Mouse (Mus musculus) T-helper 1 cell (primary cell): ENCODE measurements around the gene Lmod3.

Experiments used
- in situ Hi-C: fragments of 300-600 bp; cut with MboI, MseI; formaldehyde crosslinking; loops from one replicate; pipeline ENCODE4 v1.15.1; 2025; ENCODE audit warnings: high pct_unique_total_duplicates

Gene Lmod3

GRCm38 (mm10) chr6:97234911-97235668 is 17.5 kb downstream of the Lmod3 start:
- in situ Hi-C loops: no loop called here

- in situ Hi-C loops: no loop called here
These were observed 25.3 kb downstream of the Lmod3 start for GRCm38 (mm10) chr6:97227067-97227847.

GRCm38 (mm10) chr6:97226083-97226491 is 26.5 kb downstream of the Lmod3 start:
- in situ Hi-C loops: no loop called here

GRCm38 (mm10) chr6:97224505-97224904 is 28.1 kb downstream of the Lmod3 start:
- in situ Hi-C loops: no loop called here

GRCm38 (mm10) chr6:97223566-97223965 is 29.0 kb downstream of the Lmod3 start:
- in situ Hi-C loops: no loop called here

- in situ Hi-C loops: no loop called here
These were observed 29.6 kb downstream of the Lmod3 start for GRCm38 (mm10) chr6:97222931-97223467.

GRCm38 (mm10) chr6:97222321-97222720 is 30.2 kb downstream of the Lmod3 start:
- in situ Hi-C loops: no loop called here

GRCm38 (mm10) chr6:97221205-97222025 is 31.1 kb downstream of the Lmod3 start:
- in situ Hi-C loops: no loop called here

GRCm38 (mm10) chr6:97220672-97221071 is 31.9 kb downstream of the Lmod3 start:
- in situ Hi-C loops: no loop called here

- in situ Hi-C loops: loop anchor here (5.0 kb wide), 1 partner anchor 96 kb away; no protein-coding TSS in a partner anchor
These were observed 36.3 kb downstream of the Lmod3 start for GRCm38 (mm10) chr6:97216154-97216821.

GRCm38 (mm10) chr6:97211981-97212380 is 40.6 kb downstream of the Lmod3 start:
- in situ Hi-C loops: no loop called here

- in situ Hi-C loops: no loop called here
These were observed 41.5 kb downstream of the Lmod3 start for GRCm38 (mm10) chr6:97210962-97211601.

GRCm38 (mm10) chr6:97210191-97210961 is 42.2 kb downstream of the Lmod3 start, which contains the start of gene Arl6ip5:
TSS of gene Arl6ip5 (plus strand) at chr6:97210689.
- in situ Hi-C loops: no loop called here

GRCm38 (mm10) chr6:97209751-97210150 is 42.8 kb downstream of the Lmod3 start:
- in situ Hi-C loops: no loop called here

GRCm38 (mm10) chr6:97209201-97209600 is 43.4 kb downstream of the Lmod3 start:
- in situ Hi-C loops: no loop called here

GRCm38 (mm10) chr6:97208406-97208805 is 44.2 kb downstream of the Lmod3 start:
- in situ Hi-C loops: no loop called here

GRCm38 (mm10) chr6:97207085-97207484 is 45.5 kb downstream of the Lmod3 start:
- in situ Hi-C loops: no loop called here

- in situ Hi-C loops: no loop called here
These were observed 47.1 kb downstream of the Lmod3 start, which contains the start of gene Uba3 for GRCm38 (mm10) chr6:97205439-97205885. TSS of gene Uba3 (minus strand) at chr6:97205647.

GRCm38 (mm10) chr6:97204952-97205351 is 47.6 kb downstream of the Lmod3 start:
- in situ Hi-C loops: no loop called here
